Mouse (Mus musculus): ENCODE measurements around the gene Olfr487.
"Not testable (repeated sequence)": the region's sequence is repeated elsewhere in the genome, so short reads cannot be mapped to it uniquely, and the experiment has no call there.

Gene Olfr487

GRCm38 (mm10) chr7:108214536-108214935, at the start of gene Olfr487:
Gene Olfr487, minus strand, starts transcription at chr7:108214636.
- not testable (repeated sequence) for DNase-seq

GRCm38 (mm10) chr7:108258247-108258646, 43.8 kb upstream of the Olfr487 start, which contains the start of gene Olfr488:
Gene Olfr488, minus strand, starts transcription at chr7:108258347.
- DNase-seq: no peak

- DNase-seq: no peak
Observed at GRCm38 (mm10) chr7:108233551-108233950, 19.1 kb upstream of the Olfr487 start.

GRCm38 (mm10) chr7:108196938-108197337, 17.5 kb downstream of the Olfr487 start:
- no peak for DNase-seq

GRCm38 (mm10) chr7:108196337-108196736, 18.1 kb downstream of the Olfr487 start:
- not testable (repeated sequence) for DNase-seq

GRCm38 (mm10) chr7:108192714-108193113, 21.7 kb downstream of the Olfr487 start:
- DNase-seq: not testable (repeated sequence)

- DNase-seq: not testable (repeated sequence)
Observed at GRCm38 (mm10) chr7:108191196-108191595, 23.2 kb downstream of the Olfr487 start.

GRCm38 (mm10) chr7:108185237-108185636, 29.2 kb downstream of the Olfr487 start:
- DNase-seq: not testable (repeated sequence)

GRCm38 (mm10) chr7:108184401-108184800, 30.0 kb downstream of the Olfr487 start:
- not testable (repeated sequence) for DNase-seq

- not testable (repeated sequence) for DNase-seq
Observed at GRCm38 (mm10) chr7:108172642-108173041, 41.8 kb downstream of the Olfr487 start, which contains the start of gene Olfr486. Gene Olfr486, minus strand, starts transcription at chr7:108172742.

- no peak for DNase-seq
Observed at GRCm38 (mm10) chr7:108159771-108160170, 54.7 kb downstream of the Olfr487 start, which contains the start of gene Olfr485. Gene Olfr485, minus strand, starts transcription at chr7:108159871.

Data from right cerebral cortex, postnatal 14 days (tissue).